Mouse (Mus musculus): ENCODE results near the gene Trim8.

DNA sequence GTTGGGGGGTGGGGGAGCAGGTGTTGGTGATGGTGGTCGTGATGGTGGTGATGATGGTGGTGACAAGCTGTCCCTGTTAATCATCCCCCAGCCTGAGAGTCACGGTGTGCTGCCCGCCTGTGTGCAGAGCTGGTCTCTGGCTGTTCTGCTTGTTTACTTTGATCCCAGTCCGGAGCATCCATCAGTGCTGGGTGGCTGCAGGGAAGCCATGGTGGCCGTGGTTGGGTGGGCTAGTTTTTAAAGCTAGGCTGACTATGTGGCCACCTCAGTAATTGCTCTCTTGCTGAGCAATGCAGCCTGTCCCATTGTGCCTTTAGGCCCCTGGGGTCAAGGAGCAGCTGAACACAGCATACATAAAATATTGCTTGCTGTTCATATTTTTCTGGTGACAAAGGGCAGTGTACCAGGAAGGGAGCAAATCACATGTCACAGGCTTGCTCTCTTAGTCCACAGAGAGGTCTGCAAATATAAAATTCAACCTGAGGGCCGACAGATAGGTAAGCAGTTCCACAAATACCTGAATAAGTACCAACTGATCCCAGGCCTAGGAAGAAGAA, 33.1 kb downstream of the Trim8 start:
- TF ChIP-seq POLR2A (IDR thresholded peaks at IDR 0.05; ENCODE audit: insufficient read depth, low read length): no peak
- no peak for TF ChIP-seq CTCF (IDR thresholded peaks at IDR 0.05; ENCODE audit: low read depth, low read length)
